Mouse (Mus musculus) heart, embryonic 15.5 days (tissue): ENCODE data around the gene Dnah6. TPM values are rescaled to one million over a fixed set of nuclear protein-coding genes. Genes with fewer than 3 reads are reported as not detected.

ENCODE experiments used
- ATAC-seq: fragments of 200-750 bp; cut with Nextera tagmentation; replicated peaks from 2 replicates; pipeline ENCODE4 v1.8.0; 2017; ENCODE audit warnings: low read depth, moderate TSS enrichment; ENCODE audit not compliant: insufficient number of reproducible peaks, insufficient read depth, low FRiP score
- H3K27ac ChIP-seq: fragments of 300-500 bp; sonication (generic); 2 replicates; pipeline ENCODE4 v1.5.1; 2015; ENCODE audit warnings: mild to moderate bottlenecking, inconsistent platforms
- H3K27me3 ChIP-seq: fragments of 300-500 bp; sonication (generic); 2 replicates; pipeline ENCODE4 v1.6.1; 2015; ENCODE audit warnings: inconsistent platforms
- H3K36me3 ChIP-seq: fragments of 300-500 bp; sonication (generic); 2 replicates; pipeline ENCODE4 v1.6.1; 2015; ENCODE audit warnings: mild to moderate bottlenecking, inconsistent platforms
- H3K4me1 ChIP-seq: fragments of 300-500 bp; sonication (generic); replicated peaks from 2 replicates; pipeline ENCODE4 v1.6.1; 2015; ENCODE audit warnings: inconsistent platforms
- H3K4me2 ChIP-seq: fragments of 300-500 bp; sonication (generic); 2 replicates; pipeline ENCODE4 v1.6.1; 2015; ENCODE audit warnings: inconsistent platforms, mild to moderate bottlenecking, moderate library complexity
- H3K4me3 ChIP-seq: fragments of 300-500 bp; sonication (generic); 2 replicates; pipeline ENCODE4 v1.5.1; 2015; ENCODE audit warnings: mild to moderate bottlenecking, inconsistent platforms
- H3K9ac ChIP-seq: fragments of 300-500 bp; sonication (generic); 2 replicates; pipeline ENCODE4 v1.6.1; 2015; ENCODE audit warnings: mild to moderate bottlenecking, inconsistent platforms
- H3K9me3 ChIP-seq: fragments of 300-500 bp; sonication (generic); replicated peaks from 2 replicates; pipeline ENCODE4 v1.6.1; 2016; ENCODE audit warnings: inconsistent platforms
- WGBS: fragments of 180-500 bp; shearing (Covaris S2); methylation state at CpG from one replicate; pipeline ENCODE4 v1.1.7; 2015; ENCODE audit warnings: mixed read lengths; 5-methylcytosine and 5-hydroxymethylcytosine counted together
- polyA plus RNA-seq: library from polyadenylated mRNA; unstranded; fragments of >200 nt; fragmentation: Nextera tagmentation; extraction: Ambion mirVana; gene quantifications from 2 replicates; pipeline ENCODE4 v1.2.1, GENCODE M21; 2015

The Dnah6 gene
- polyA plus RNA-seq, 1 experiment from 2014 or later: 0.11 TPM

DNA sequence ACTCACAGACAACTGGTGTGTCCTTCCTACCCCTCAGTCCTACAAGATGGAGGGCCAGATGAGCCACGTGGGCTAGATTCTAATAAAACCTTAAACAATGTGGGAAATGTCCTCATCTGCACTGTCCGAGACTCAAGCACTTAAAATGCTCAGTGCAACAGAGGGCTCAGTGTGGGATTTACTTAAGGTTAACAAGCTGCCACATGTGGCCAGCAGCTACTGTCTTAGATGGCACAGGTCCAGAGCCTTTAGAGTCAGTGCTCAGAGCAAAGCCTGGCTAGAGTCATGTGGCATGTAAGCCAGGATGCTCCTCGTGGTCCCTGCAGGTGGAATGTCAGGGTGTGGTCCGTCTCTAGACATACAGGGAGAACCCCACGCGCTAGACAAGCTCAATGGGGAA lies 194.6 kb downstream of the Dnah6 start:
- Histone ChIP-seq H3K9me3 (no peaks in the 10 kb centered on the region), H3K4me2 (no peak overlapping the region), H3K4me1 (no peaks in the 10 kb centered on the region), H3K9ac (no peak overlapping the region), H3K36me3 (no peaks in the 10 kb centered on the region), H3K27ac (no peak overlapping the region), H3K4me3 (no peak overlapping the region), H3K27me3 (no peaks in the 10 kb centered on the region)
- WGBS: 72% methylated on average over 6 of the region's 6 CpGs
- ATAC-seq: no peak

GRCm38 (mm10) chr6:73020061-73020460 lies 201.4 kb downstream of the Dnah6 start:
- no peak overlapping the region for H3K27ac ChIP-seq
- no peak for ATAC-seq
- no peak overlapping the region for H3K4me3 ChIP-seq
- no peaks in the 10 kb centered on the region for H3K4me1 ChIP-seq
- H3K9ac ChIP-seq: no peak overlapping the region
- no peaks in the 10 kb centered on the region for H3K9me3 ChIP-seq
- 16% methylated on average over 3 of the region's 3 CpGs for WGBS
- no peaks in the 10 kb centered on the region for H3K27me3 ChIP-seq
- H3K36me3 ChIP-seq: no peaks in the 10 kb centered on the region
- H3K4me2 ChIP-seq: no peak overlapping the region

- H3K27me3 ChIP-seq: no peaks in the 10 kb centered on the region
- no peak overlapping the region for H3K4me3 ChIP-seq
Observed at GRCm38 (mm10) chr6:73018725-73019280, 202.6 kb downstream of the Dnah6 start.

GRCm38 (mm10) chr6:73014317-73015160 lies 206.9 kb downstream of the Dnah6 start:
- ATAC-seq: no peak
- no peaks in the 10 kb centered on the region; the same call in 1 of the 2 replicates for H3K4me1 ChIP-seq
- no peak overlapping the region for H3K9ac ChIP-seq
- no peaks in the 10 kb centered on the region for H3K9me3 ChIP-seq
- H3K36me3 ChIP-seq: no peaks in the 10 kb centered on the region
- no peak overlapping the region for H3K27ac ChIP-seq
- WGBS: 41% methylated on average over 13 of the region's 13 CpGs
- H3K27me3 ChIP-seq: no peaks in the 10 kb centered on the region
- no peak overlapping the region for H3K4me3 ChIP-seq
- H3K4me2 ChIP-seq: no peak overlapping the region

More at GRCm38 (mm10) chr6:73018725-73019280, 202.6 kb downstream of the Dnah6 start:
- WGBS: 76% methylated on average over 10 of the region's 10 CpGs
- Histone ChIP-seq H3K36me3 (no peaks in the 10 kb centered on the region), H3K9ac (no peak overlapping the region), H3K9me3 (no peaks in the 10 kb centered on the region), H3K27ac (no peak overlapping the region), H3K4me2 (no peak overlapping the region), H3K4me1 (no peaks in the 10 kb centered on the region)
- no peak for ATAC-seq

DNA sequence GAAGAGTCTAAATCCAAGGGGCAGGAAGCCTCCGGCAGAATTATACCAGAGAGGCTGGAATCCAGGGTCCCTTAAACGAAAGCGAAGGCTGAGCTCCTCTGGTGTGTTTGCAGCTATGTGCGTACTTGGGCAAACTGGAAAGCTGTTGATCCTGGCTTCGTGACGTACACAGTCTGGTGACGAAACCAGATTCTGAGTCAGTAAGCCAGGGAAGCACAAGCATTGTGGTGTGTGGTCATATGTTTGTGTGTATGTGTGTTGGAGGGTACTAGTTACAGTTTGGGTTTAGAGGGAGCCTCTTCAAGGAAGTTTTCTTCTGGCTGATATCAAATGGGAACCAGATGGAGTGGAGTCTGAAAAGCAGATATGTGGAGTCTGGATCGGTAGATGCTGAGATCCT lies 208.5 kb downstream of the Dnah6 start:
- H3K4me1 ChIP-seq: no peaks in the 10 kb centered on the region; the same call in 1 of the 2 replicates
- H3K9me3 ChIP-seq: no peaks in the 10 kb centered on the region
- H3K9ac ChIP-seq: no peak overlapping the region
- WGBS: 83% methylated on average over 8 of the region's 8 CpGs
- no peaks in the 10 kb centered on the region for H3K27me3 ChIP-seq
- H3K27ac ChIP-seq: no peak overlapping the region
- no peak overlapping the region for H3K4me2 ChIP-seq
- H3K4me3 ChIP-seq: no peak overlapping the region
- ATAC-seq: no peak
- H3K36me3 ChIP-seq: no peaks in the 10 kb centered on the region

GRCm38 (mm10) chr6:73011827-73012226 lies 209.6 kb downstream of the Dnah6 start:
- WGBS: 31% methylated on average over 6 of the region's 6 CpGs
- ATAC-seq: peak; percentile 20; the same call in 1 of the 2 replicates

DNA sequence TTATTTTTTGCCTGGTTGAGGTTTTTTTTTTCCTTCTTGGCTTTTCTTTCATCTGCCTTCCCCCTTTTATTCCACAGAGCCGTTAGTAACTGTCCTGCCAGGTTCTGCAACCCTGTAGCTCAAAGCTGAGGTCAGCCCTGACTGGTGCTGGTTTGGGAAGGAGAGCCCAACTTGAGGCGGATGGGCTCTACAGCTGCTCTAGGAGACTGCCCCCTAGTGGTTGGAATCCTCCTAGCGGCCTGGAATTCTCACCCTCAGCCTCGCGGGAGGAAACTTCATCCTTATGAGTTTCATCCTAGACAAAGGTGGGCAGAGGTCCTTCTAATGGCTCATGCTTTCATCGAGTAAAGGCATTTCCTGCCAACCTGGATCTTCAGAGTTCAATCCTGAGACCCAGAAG lies 211.4 kb downstream of the Dnah6 start:
- 42% methylated on average over 6 of the region's 6 CpGs for WGBS
- H3K27ac ChIP-seq: no peak overlapping the region
- ATAC-seq: no peak

More at GRCm38 (mm10) chr6:73011827-73012226, 209.6 kb downstream of the Dnah6 start:
- Histone ChIP-seq H3K4me3 (no peak overlapping the region), H3K9ac (no peak overlapping the region), H3K27me3 (no peaks in the 10 kb centered on the region), H3K4me2 (no peak overlapping the region), H3K4me1 (no peaks in the 10 kb centered on the region; the same call in 1 of the 2 replicates), H3K9me3 (no peaks in the 10 kb centered on the region), H3K36me3 (no peaks in the 10 kb centered on the region), H3K27ac (no peak overlapping the region)

GRCm38 (mm10) chr6:73003601-73004000 lies 217.8 kb downstream of the Dnah6 start:
- H3K27ac ChIP-seq: no peak overlapping the region
- H3K27me3 ChIP-seq: no peaks in the 10 kb centered on the region
- 67% methylated on average over 5 of the region's 5 CpGs for WGBS
- no peak overlapping the region for H3K4me3 ChIP-seq
- H3K4me2 ChIP-seq: no peak overlapping the region
- no peak for ATAC-seq
- no peaks in the 10 kb centered on the region for H3K36me3 ChIP-seq
- no peak overlapping the region for H3K9ac ChIP-seq
- H3K9me3 ChIP-seq: no peaks in the 10 kb centered on the region
- H3K4me1 ChIP-seq: no peaks in the 10 kb centered on the region

More for the DNA sequence above, 211.4 kb downstream of the Dnah6 start:
- H3K4me2 ChIP-seq: no peak overlapping the region
- H3K27me3 ChIP-seq: no peaks in the 10 kb centered on the region
- no peaks in the 10 kb centered on the region; the same call in 1 of the 2 replicates for H3K4me1 ChIP-seq
- H3K9ac ChIP-seq: no peak overlapping the region
- no peak overlapping the region for H3K4me3 ChIP-seq
- H3K36me3 ChIP-seq: no peaks in the 10 kb centered on the region
- no peaks in the 10 kb centered on the region for H3K9me3 ChIP-seq

- no peak for ATAC-seq
Observed at GRCm38 (mm10) chr6:73002391-73002790, 219.1 kb downstream of the Dnah6 start.

GRCm38 (mm10) chr6:72998809-72999208 lies 222.6 kb downstream of the Dnah6 start:
- no peak overlapping the region for H3K9ac ChIP-seq
- H3K4me1 ChIP-seq: no peaks in the 10 kb centered on the region
- H3K27ac ChIP-seq: no peak overlapping the region
- no peak overlapping the region for H3K4me3 ChIP-seq
- H3K9me3 ChIP-seq: no peaks in the 10 kb centered on the region
- H3K36me3 ChIP-seq: no peaks in the 10 kb centered on the region
- no peaks in the 10 kb centered on the region for H3K27me3 ChIP-seq
- H3K4me2 ChIP-seq: no peak overlapping the region
- WGBS: 92% methylated on average over 1 of the region's 1 CpGs
- no peak for ATAC-seq

More at GRCm38 (mm10) chr6:73002391-73002790, 219.1 kb downstream of the Dnah6 start:
- no peak overlapping the region for H3K27ac ChIP-seq
- H3K9me3 ChIP-seq: no peaks in the 10 kb centered on the region
- H3K4me1 ChIP-seq: no peaks in the 10 kb centered on the region
- H3K27me3 ChIP-seq: no peaks in the 10 kb centered on the region
- H3K9ac ChIP-seq: no peak overlapping the region
- no peak overlapping the region for H3K4me3 ChIP-seq
- no peak overlapping the region for H3K4me2 ChIP-seq
- no peaks in the 10 kb centered on the region for H3K36me3 ChIP-seq
- 59% methylated on average over 1 of the region's 1 CpGs for WGBS

- H3K36me3 ChIP-seq: no peaks in the 10 kb centered on the region
- no peaks in the 10 kb centered on the region for H3K27me3 ChIP-seq
- no peak overlapping the region for H3K4me3 ChIP-seq
- WGBS: 71% methylated on average over 5 of the region's 5 CpGs
- no peak overlapping the region for H3K4me2 ChIP-seq
- no peaks in the 10 kb centered on the region for H3K9me3 ChIP-seq
- no peak overlapping the region for H3K27ac ChIP-seq
- no peak for ATAC-seq
- H3K9ac ChIP-seq: no peak overlapping the region
- no peaks in the 10 kb centered on the region; the same call in 1 of the 2 replicates for H3K4me1 ChIP-seq
Observed at GRCm38 (mm10) chr6:72993688-72994082, 227.8 kb downstream of the Dnah6 start.
